Comparison of ENCODE assay signal across 35 mouse cellular contexts in genomic region chr1:181461484-181461883, GRCm38 (mm10). TPM values are rescaled to one million over a fixed set of nuclear protein-coding genes. Genes with fewer than 3 reads are reported as not detected.
DNase-seq lines count a peak whose midpoint lies in the region; ATAC-seq and TF ChIP-seq lines count a peak whose summit lies in the region.
"Had no signal": no experiment of that assay in that cellular context is flagged by ENCODE, and none has a peak within 500 bp of the region (broad histone marks: within the 10 kb centered on the region; RNA-seq: fewer than 3 reads in every experiment).

No protein-coding gene starts in this region.

- no peak overlapping the region for H3K4me2 ChIP-seq in embryonic facial prominence, embryonic 11.5 days (ENCODE audit: low read depth, low read length)
- H3K4me2 ChIP-seq in heart, embryonic 11.5 days, result no peak overlapping the region
- no peak overlapping the region for H3K4me2 ChIP-seq in lung, postnatal 0 days (replicated peaks; ENCODE audit: low read depth, low read length)
- H3K4me2 ChIP-seq in limb, embryonic 13.5 days (replicated peaks), result no peak overlapping the region
- H3K4me2 ChIP-seq: embryonic facial prominence, embryonic 15.5 days; forebrain, embryonic 12.5 days; heart, embryonic 15.5 days; hindbrain, embryonic 14.5 days; limb, embryonic 12.5 days; liver, embryonic 12.5 days; midbrain, embryonic 12.5 days; neural tube, embryonic 12.5 days had no signal

- no peak for ATAC-seq in embryonic facial prominence, embryonic 11.5 days (replicated peaks; ENCODE audit: insufficient number of reproducible peaks, low FRiP score, low TSS enrichment, low read depth)
- no peak for ATAC-seq in heart, embryonic 11.5 days (replicated peaks; ENCODE audit: insufficient number of reproducible peaks, low FRiP score, low TSS enrichment)
- ATAC-seq in lung, postnatal 0 days, result peak; percentile 41; the same call in 1 of the 2 replicates
- 0 out of 2 replicates have a peak, but pooled peaks have one; percentile 22 for ATAC-seq in limb, embryonic 13.5 days (ENCODE audit: low FRiP score, low read depth)
- ATAC-seq: forebrain, postnatal 0 days; intestine, postnatal 0 days; liver, embryonic 12.5 days; liver, postnatal 0 days; Patski had no signal

- no peaks in the 10 kb centered on the region for H3K27me3 ChIP-seq in embryonic facial prominence, embryonic 11.5 days (ENCODE audit: control insufficient read depth, insufficient read depth, low read length)
- H3K27me3 ChIP-seq in embryonic facial prominence, embryonic 10.5 days (replicated peaks; ENCODE audit: low read depth, poor library complexity, severe bottlenecking), result no peaks in the 10 kb centered on the region
- 0 out of 2 replicates have a peak, but pooled peaks cover 3% of the 10 kb centered on the region for H3K27me3 ChIP-seq in heart, embryonic 11.5 days (ENCODE audit: control insufficient read depth, insufficient read depth, low read length)
- H3K27me3 ChIP-seq in lung, postnatal 0 days (replicated peaks; ENCODE audit: insufficient read depth, low read length), result no peaks in the 10 kb centered on the region
- 0 out of 2 replicates have a peak, but pooled peaks cover 4% of the 10 kb centered on the region for H3K27me3 ChIP-seq in limb, embryonic 13.5 days
- H3K27me3 ChIP-seq: embryonic facial prominence, embryonic 15.5 days; forebrain, embryonic 12.5 days; heart, embryonic 15.5 days; limb, embryonic 12.5 days; midbrain, embryonic 12.5 days; neural tube, embryonic 12.5 days; Patski had no signal

- DNase-seq in embryonic facial prominence, embryonic 11.5 days (ENCODE audit: low spot score), result peak; percentile 22
- DNase-seq in embryonic facial prominence, embryonic 10.5 days (ENCODE audit: low spot score), result no peak
- peak; percentile 16 for DNase-seq in heart, postnatal 4 days
- DNase-seq in lung, postnatal 0 days (ENCODE audit: low spot score), result peak; percentile 35
- DNase-seq in lung, postnatal 14 days, result no peak
- DNase-seq in left cerebral cortex, adult 11 months (ENCODE audit: low spot score), result no peak
- DNase-seq: adrenal gland, postnatal 25 days; cerebellum, adult 18-20 months; cerebellum, postnatal 14 days; forebrain, postnatal 0 days; gastrocnemius, postnatal 10 days; kidney, adult 9 months; kidney, postnatal 14 days; liver, postnatal 0 days; right cerebral cortex, adult 18-20 months; spleen, adult 18-20 months; thymus, adult 18-20 months; thymus, postnatal 25 days had no signal

- no peak overlapping the region for H3K4me3 ChIP-seq in embryonic facial prominence, embryonic 11.5 days (ENCODE audit: low read depth, low read length)
- no peak overlapping the region for H3K4me3 ChIP-seq in embryonic facial prominence, embryonic 10.5 days
- H3K4me3 ChIP-seq in heart, embryonic 11.5 days (ENCODE audit: low read depth, low read length), result no peak overlapping the region
- no peak overlapping the region for H3K4me3 ChIP-seq in lung, postnatal 0 days (ENCODE audit: low read depth, low read length)
- H3K4me3 ChIP-seq in limb, embryonic 13.5 days, result no peak overlapping the region
- H3K4me3 ChIP-seq: embryonic facial prominence, embryonic 15.5 days; forebrain, embryonic 12.5 days; heart, embryonic 15.5 days; limb, embryonic 12.5 days; liver, embryonic 12.5 days; megakaryocyte, embryonic 14.5 days; midbrain, embryonic 12.5 days; myocyte; neural tube, embryonic 12.5 days had no signal

- no peaks in the 10 kb centered on the region for H3K4me1 ChIP-seq in embryonic facial prominence, embryonic 11.5 days (ENCODE audit: control insufficient read depth, insufficient read depth, low read length)
- H3K4me1 ChIP-seq in embryonic facial prominence, embryonic 10.5 days, result peaks cover 10% of the 10 kb centered on the region
- peaks cover 3% of the 10 kb centered on the region; the same call in 1 of the 2 replicates for H3K4me1 ChIP-seq in heart, embryonic 11.5 days (ENCODE audit: control insufficient read depth, insufficient read depth, low read length)
- H3K4me1 ChIP-seq in lung, postnatal 0 days (ENCODE audit: insufficient read depth, low read depth, low read length), result no peaks in the 10 kb centered on the region
- H3K4me1 ChIP-seq in limb, embryonic 13.5 days, result peaks cover 37% of the 10 kb centered on the region
- H3K4me1 ChIP-seq: forebrain, embryonic 12.5 days; midbrain, embryonic 12.5 days; neural tube, embryonic 12.5 days had no signal

- H3K9ac ChIP-seq in embryonic facial prominence, embryonic 11.5 days (replicated peaks; ENCODE audit: low read length), result no peak overlapping the region
- no peak overlapping the region for H3K9ac ChIP-seq in heart, embryonic 11.5 days (ENCODE audit: low read depth, low read length)
- H3K9ac ChIP-seq in lung, postnatal 0 days (replicated peaks; ENCODE audit: low read depth), result no peak overlapping the region
- no peak overlapping the region for H3K9ac ChIP-seq in limb, embryonic 13.5 days
- H3K9ac ChIP-seq: embryonic facial prominence, embryonic 15.5 days; forebrain, embryonic 12.5 days; forebrain, postnatal 0 days; heart, embryonic 15.5 days; hindbrain, embryonic 14.5 days; limb, embryonic 12.5 days; liver, embryonic 12.5 days; liver, postnatal 0 days; midbrain, embryonic 12.5 days; neural tube, embryonic 12.5 days had no signal

- 63% methylated on average over 8 of the region's 8 CpGs for WGBS in embryonic facial prominence, embryonic 11.5 days
- WGBS in embryonic facial prominence, embryonic 10.5 days, result 69% methylated on average over 8 of the region's 8 CpGs
- 76% methylated on average over 8 of the region's 8 CpGs for WGBS in heart, embryonic 11.5 days (ENCODE audit: insufficient replicate concordance)
- 74% methylated on average over 8 of the region's 8 CpGs for WGBS in lung, postnatal 0 days
- 41% methylated on average over 8 of the region's 8 CpGs for WGBS in limb, embryonic 13.5 days

- TF ChIP-seq EP300 in lung, postnatal 0 days (IDR thresholded peaks at IDR 0.05), result no peak

- H3K9me3 ChIP-seq in embryonic facial prominence, embryonic 11.5 days (replicated peaks; ENCODE audit: control insufficient read depth, low read length), result no peaks in the 10 kb centered on the region
- no peaks in the 10 kb centered on the region for H3K9me3 ChIP-seq in embryonic facial prominence, embryonic 10.5 days
- H3K9me3 ChIP-seq in heart, embryonic 11.5 days (replicated peaks; ENCODE audit: control insufficient read depth, low read length), result no peaks in the 10 kb centered on the region
- no peaks in the 10 kb centered on the region for H3K9me3 ChIP-seq in lung, postnatal 0 days (ENCODE audit: low read length)
- H3K9me3 ChIP-seq in limb, embryonic 13.5 days, result no peaks in the 10 kb centered on the region
- H3K9me3 ChIP-seq: embryonic facial prominence, embryonic 15.5 days; forebrain, embryonic 12.5 days; heart, embryonic 15.5 days; limb, embryonic 12.5 days; liver, embryonic 12.5 days; midbrain, embryonic 12.5 days; neural tube, embryonic 12.5 days had no signal

- TF ChIP-seq CTCF in lung, postnatal 0 days (IDR thresholded peaks at IDR 0.05), result no peak

- H3K27ac ChIP-seq in embryonic facial prominence, embryonic 11.5 days (replicated peaks; ENCODE audit: low read depth, low read length), result no peak overlapping the region
- H3K27ac ChIP-seq in embryonic facial prominence, embryonic 10.5 days (replicated peaks), result no peak overlapping the region
- no peak overlapping the region for H3K27ac ChIP-seq in heart, embryonic 11.5 days (ENCODE audit: low read depth, low read length)
- no peak overlapping the region for H3K27ac ChIP-seq in lung, postnatal 0 days (ENCODE audit: low read length)
- no peak overlapping the region; the same call in 1 of the 2 replicates for H3K27ac ChIP-seq in limb, embryonic 13.5 days
- H3K27ac ChIP-seq: embryonic facial prominence, embryonic 15.5 days; forebrain, embryonic 12.5 days; heart, embryonic 15.5 days; hindbrain, embryonic 14.5 days; limb, embryonic 12.5 days; liver, embryonic 12.5 days; midbrain, embryonic 12.5 days; neural tube, embryonic 12.5 days; stomach, postnatal 0 days had no signal

- no peaks in the 10 kb centered on the region for H3K36me3 ChIP-seq in embryonic facial prominence, embryonic 11.5 days (replicated peaks; ENCODE audit: control insufficient read depth, insufficient read depth, low read depth, low read length)
- no peaks in the 10 kb centered on the region for H3K36me3 ChIP-seq in embryonic facial prominence, embryonic 10.5 days (replicated peaks)
- no peaks in the 10 kb centered on the region for H3K36me3 ChIP-seq in heart, embryonic 11.5 days (ENCODE audit: control insufficient read depth, insufficient read depth, low read length)
- H3K36me3 ChIP-seq in lung, postnatal 0 days (ENCODE audit: insufficient read depth, low read length), result no peaks in the 10 kb centered on the region
- no peaks in the 10 kb centered on the region for H3K36me3 ChIP-seq in limb, embryonic 13.5 days
- H3K36me3 ChIP-seq: embryonic facial prominence, embryonic 15.5 days; forebrain, embryonic 12.5 days; G1E; heart, embryonic 15.5 days; limb, embryonic 12.5 days; liver, embryonic 12.5 days; midbrain, embryonic 12.5 days; neural tube, embryonic 12.5 days had no signal

RNA-seq across cellular contexts. Expression of gene Ccdc121, which starts 49.8 kb away (rescaled TPM):
- polyA plus RNA-seq in embryonic facial prominence, embryonic 11.5 days (2014; fragmentation: Nextera tagmentation; extraction: Ambion mirVana), result 0.11 TPM in 1 of 2 replicates, not detected in the other
- 0.08 and 0.16 TPM in 2 replicates for polyA plus RNA-seq in embryonic facial prominence, embryonic 10.5 days (2016; fragmentation: Nextera tagmentation; extraction: Ambion mirVana)
- not detected for total RNA-seq in heart, postnatal 4 days (2021)
- polyA plus RNA-seq in heart, embryonic 11.5 days (2014; fragmentation: Nextera tagmentation; extraction: Ambion mirVana), result 0.53 TPM in 1 of 2 replicates, not detected in the other
- polyA plus RNA-seq in lung, postnatal 0 days (2015; fragmentation: Nextera tagmentation; extraction: Ambion mirVana), result 0.86 and 1.6 TPM in 2 replicates
- polyA plus RNA-seq in limb, embryonic 13.5 days (2015; fragmentation: Nextera tagmentation; extraction: Ambion mirVana), result 0.08 TPM in 1 of 2 replicates, not detected in the other
- total RNA-seq: adrenal gland, postnatal 25 days; gastrocnemius, postnatal 10 days; hematopoietic stem cell, adult 5-6 weeks had no signal
- polyA plus RNA-seq: forebrain, embryonic 12.5 days; G1E; intestine, postnatal 0 days; limb, embryonic 12.5 days; liver, embryonic 12.5 days; liver, postnatal 0 days; myocyte; neural tube, embryonic 12.5 days; Patski; stomach, postnatal 0 days had no signal

Comparison
In these comparisons a context has a peak if more than half of its experiments do, and no peak if none do; other contexts are left out.
1. DNase-seq: peak in embryonic facial prominence, embryonic 11.5 days (single experiment), heart, postnatal 4 days (single experiment) and lung, postnatal 0 days (single experiment); none in embryonic facial prominence, embryonic 10.5 days (single experiment), lung, postnatal 14 days (single experiment) and left cerebral cortex, adult 11 months (single experiment).
2. ATAC-seq: peak in lung, postnatal 0 days (single experiment) and limb, embryonic 13.5 days (single experiment); none in embryonic facial prominence, embryonic 11.5 days (single experiment) and heart, embryonic 11.5 days (single experiment).